ENCODE assay signal across 22 mouse cellular contexts in the genomic region with DNA sequence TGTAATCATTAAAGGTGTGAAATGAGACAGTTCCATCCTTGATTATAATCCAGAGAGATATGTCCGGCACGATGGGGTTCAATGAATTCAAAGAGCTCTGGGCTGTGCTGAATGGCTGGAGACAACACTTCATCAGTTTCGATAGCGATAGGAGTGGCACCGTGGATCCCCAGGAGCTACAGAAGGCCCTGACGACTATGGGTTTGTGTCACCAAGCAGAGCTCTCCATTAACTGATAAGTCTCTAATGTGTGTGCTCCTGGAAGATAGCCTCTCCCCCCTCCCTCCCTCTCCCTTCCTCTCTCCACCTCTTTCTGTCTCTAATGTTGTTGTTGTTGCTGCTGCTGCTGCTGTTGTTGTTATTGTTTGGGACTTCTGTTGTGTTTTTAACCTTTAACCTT. TPM values are rescaled to one million over a fixed set of nuclear protein-coding genes. Genes with fewer than 3 reads are reported as not detected.
A peak's percentile ranks its signal among the peaks of the same experiment; 100 is the strongest.
DNase-seq lines count a peak whose midpoint lies in the region; ATAC-seq and TF ChIP-seq lines count a peak whose summit lies in the region.
"Had no signal": no experiment of that assay in that cellular context is flagged by ENCODE, and none has a peak within 500 bp of the region (broad histone marks: within the 10 kb centered on the region; RNA-seq: fewer than 3 reads in every experiment).

No protein-coding gene starts in this region.

- no peaks in the 10 kb centered on the region for H3K4me1 ChIP-seq in lung, embryonic 14.5 days (ENCODE audit: insufficient read depth)
- peaks cover 25% of the 10 kb centered on the region for H3K4me1 ChIP-seq in liver, embryonic 13.5 days (replicated peaks)
- H3K4me1 ChIP-seq in stomach, embryonic 15.5 days: no peaks in the 10 kb centered on the region
- H3K4me1 ChIP-seq: limb, embryonic 10.5 days had no signal

- H3K9ac ChIP-seq in lung, embryonic 14.5 days: no peak overlapping the region
- peak overlapping the region; percentile 42; the same call in 1 of the 2 replicates for H3K9ac ChIP-seq in liver, embryonic 13.5 days
- H3K9ac ChIP-seq in stomach, embryonic 15.5 days: no peak overlapping the region
- H3K9ac ChIP-seq: forebrain, postnatal 0 days; hindbrain, embryonic 14.5 days had no signal

- no peaks in the 10 kb centered on the region for H3K9me3 ChIP-seq in lung, embryonic 14.5 days (ENCODE audit: low read depth, low read length)
- H3K9me3 ChIP-seq in liver, embryonic 13.5 days (replicated peaks): no peaks in the 10 kb centered on the region
- no peaks in the 10 kb centered on the region for H3K9me3 ChIP-seq in stomach, embryonic 15.5 days
- H3K9me3 ChIP-seq: limb, embryonic 10.5 days had no signal

- 56% methylated on average over 6 of the region's 6 CpGs for WGBS in lung, embryonic 14.5 days
- 12% methylated on average over 6 of the region's 6 CpGs for WGBS in liver, embryonic 13.5 days (ENCODE audit: insufficient replicate concordance)
- WGBS in stomach, embryonic 15.5 days: 73% methylated on average over 6 of the region's 6 CpGs

- ATAC-seq in lung, embryonic 14.5 days (ENCODE audit: insufficient read depth): peak; percentile 47; the same call in 1 of the 2 replicates
- ATAC-seq in common myeloid progenitor, adult 5-6 weeks (replicated peaks; ENCODE audit: low read depth, poor library complexity, severe bottlenecking): peak; percentile 75
- peak; percentile 100 for ATAC-seq in liver, embryonic 13.5 days (ENCODE audit: low read depth)
- ATAC-seq in stomach, embryonic 15.5 days (ENCODE audit: insufficient read depth, low FRiP score, low read depth): peak; percentile 90
- ATAC-seq: activated CD4-positive, CD25-positive, alpha-beta regulatory T cell, adult 4 months; forebrain, postnatal 0 days; Patski had no signal

- H3K4me2 ChIP-seq in lung, embryonic 14.5 days: no peak overlapping the region
- peak overlapping the region; percentile 56 for H3K4me2 ChIP-seq in liver, embryonic 13.5 days
- H3K4me2 ChIP-seq in stomach, embryonic 15.5 days: no peak overlapping the region
- H3K4me2 ChIP-seq: hindbrain, embryonic 14.5 days had no signal

- no peaks in the 10 kb centered on the region for H3K27me3 ChIP-seq in lung, embryonic 14.5 days (ENCODE audit: insufficient read depth, low read length)
- no peaks in the 10 kb centered on the region for H3K27me3 ChIP-seq in liver, embryonic 13.5 days
- no peaks in the 10 kb centered on the region for H3K27me3 ChIP-seq in stomach, embryonic 15.5 days (replicated peaks)
- H3K27me3 ChIP-seq: Patski had no signal

- H3K36me3 ChIP-seq in lung, embryonic 14.5 days (ENCODE audit: insufficient read depth): peaks cover 59% of the 10 kb centered on the region
- H3K36me3 ChIP-seq in liver, embryonic 13.5 days: peaks cover 80% of the 10 kb centered on the region
- H3K36me3 ChIP-seq in stomach, embryonic 15.5 days: peaks cover 37% of the 10 kb centered on the region

- H3K27ac ChIP-seq in lung, embryonic 14.5 days (ENCODE audit: low read depth): no peak overlapping the region
- H3K27ac ChIP-seq in liver, embryonic 13.5 days: peak overlapping the region; percentile 77
- no peak overlapping the region for H3K27ac ChIP-seq in stomach, embryonic 15.5 days
- H3K27ac ChIP-seq: hindbrain, embryonic 14.5 days; left cerebral cortex, adult 2 months; limb, embryonic 10.5 days; macrophage had no signal

- no peak for DNase-seq in lung, embryonic 14.5 days
- no peak for DNase-seq in lung, postnatal 36 days
- peak; percentile 59 for DNase-seq in liver, embryonic 13.5 days
- no peak for DNase-seq in heart, adult 18-20 months
- DNase-seq in cerebellum, adult 11 months: no peak
- DNase-seq: adrenal gland, postnatal 36 days; B cell, adult 2 months; cerebellum, postnatal 14 days; forebrain, postnatal 0 days; heart, adult 11 months; kidney, adult 11 months; kidney, postnatal 10 days; lung, adult 2 months; thymus, postnatal 36 days had no signal

- no peak overlapping the region for H3K4me3 ChIP-seq in lung, embryonic 14.5 days (ENCODE audit: low read depth, low read length)
- H3K4me3 ChIP-seq in liver, embryonic 13.5 days (replicated peaks): peak overlapping the region; percentile 28; the same call in 1 of the 2 replicates
- H3K4me3 ChIP-seq in stomach, embryonic 15.5 days (replicated peaks): no peak overlapping the region
- H3K4me3 ChIP-seq: left cerebral cortex, adult 2 months; limb, embryonic 10.5 days had no signal

- no peak for TF ChIP-seq CTCF in lung, embryonic 14.5 days (IDR thresholded peaks at IDR 0.05; ENCODE audit: low read depth)

RNA-seq across cellular contexts. Expression of a gene that starts 17.3 kb away (rescaled TPM):
- polyA plus RNA-seq in lung, embryonic 14.5 days (2014; fragmentation: Nextera tagmentation; extraction: Ambion mirVana): 253 and 268 TPM in 2 replicates
- total RNA-seq in common myeloid progenitor, adult 5-6 weeks (2017): 103 and 114 TPM in 2 replicates
- polyA plus RNA-seq in liver, embryonic 13.5 days (2015; fragmentation: Nextera tagmentation; extraction: Ambion mirVana): 214 and 226 TPM in 2 replicates
- 287 and 292 TPM in 2 replicates for polyA plus RNA-seq in stomach, embryonic 15.5 days (2015; fragmentation: Nextera tagmentation; extraction: Ambion mirVana)
- total RNA-seq in heart, adult 18-20 months (2021): 100 to 1,000 TPM in 1 of 2 experiments, 10 to 100 TPM in 1; 99.8 to 110 TPM

Comparison
In these comparisons a context has a peak if more than half of its experiments do, and no peak if none do; other contexts are left out.
1. ATAC-seq: peak in every context shown above with its lines; median percentile 100 in liver, embryonic 13.5 days; 90 in stomach, embryonic 15.5 days; 75 in common myeloid progenitor, adult 5-6 weeks; 47 in lung, embryonic 14.5 days.